Mouse (Mus musculus): ENCODE measurements around the gene Cyth1. TPM values are rescaled to one million over a fixed set of nuclear protein-coding genes. Genes with fewer than 3 reads are reported as not detected.

Gene Cyth1
- polyA plus RNA-seq, 1 experiment from 2014 or later: 16.2 TPM

DNA sequence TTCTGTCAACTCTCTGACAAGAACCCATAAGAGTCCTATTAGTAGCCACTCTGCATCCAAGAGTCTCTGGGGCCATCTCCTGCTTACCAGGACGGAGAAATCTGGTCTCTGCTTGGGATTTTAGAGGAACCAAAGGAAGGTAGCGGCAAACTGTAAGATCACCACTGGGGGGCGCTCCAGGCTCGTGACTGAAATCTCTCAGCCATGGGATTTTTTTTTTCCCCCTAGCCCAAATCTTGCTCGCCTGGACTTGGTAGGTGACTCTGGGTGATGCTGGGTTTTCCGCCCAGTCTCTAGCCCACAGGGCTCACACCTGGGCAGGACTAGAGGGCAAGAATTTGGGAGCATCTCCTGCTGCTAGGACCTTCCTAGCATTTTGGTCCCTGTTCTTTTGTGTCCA, 164.6 kb downstream of the Cyth1 start:
- H3K4me3 ChIP-seq: no peak overlapping the region

DNA sequence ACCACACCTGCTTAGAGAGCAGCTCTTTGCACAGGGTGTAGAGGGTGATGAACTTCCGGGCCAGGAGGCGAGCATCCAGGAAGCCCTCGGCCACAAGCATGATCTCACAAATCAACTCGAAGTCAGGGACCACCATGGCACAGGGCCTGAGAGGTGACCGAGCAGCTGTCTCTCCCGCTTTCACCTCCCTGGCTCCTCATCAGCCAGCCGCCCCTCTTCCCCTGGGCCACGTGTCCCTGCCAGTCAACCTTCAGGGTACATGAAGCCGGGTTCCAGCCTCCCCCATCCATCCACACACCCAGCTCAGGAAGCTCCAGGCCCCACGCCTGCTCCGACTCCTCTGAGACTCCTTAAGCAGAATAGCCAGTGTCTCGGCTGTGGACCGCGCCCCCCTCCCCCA, 166.1 kb downstream of the Cyth1 start:
- Histone ChIP-seq H3K27ac (no peak overlapping the region), H3K9me3 (no peaks in the 10 kb centered on the region), H3K9ac (no peak overlapping the region), H3K4me1 (peaks cover 15% of the 10 kb centered on the region; the same call in 1 of the 2 replicates), H3K27me3 (no peaks in the 10 kb centered on the region), H3K36me3 (no peaks in the 10 kb centered on the region), H3K4me3 (no peak overlapping the region), H3K4me2 (no peak overlapping the region)
- 80% methylated on average over 14 of the region's 14 CpGs for WGBS
- ATAC-seq (ENCODE audit: insufficient number of reproducible peaks, low FRiP score, low TSS enrichment, low read depth): no peak

More for the DNA sequence above, 164.6 kb downstream of the Cyth1 start:
- 8% methylated on average over 6 of the region's 6 CpGs for WGBS
- no peaks in the 10 kb centered on the region for H3K27me3 ChIP-seq
- H3K36me3 ChIP-seq: no peaks in the 10 kb centered on the region
- H3K9me3 ChIP-seq: no peaks in the 10 kb centered on the region
- H3K27ac ChIP-seq: no peak overlapping the region
- peaks cover 15% of the 10 kb centered on the region; the same call in 1 of the 2 replicates for H3K4me1 ChIP-seq
- H3K9ac ChIP-seq: no peak overlapping the region
- H3K4me2 ChIP-seq: no peak overlapping the region
- no peak for ATAC-seq (ENCODE audit: insufficient number of reproducible peaks, low FRiP score, low TSS enrichment, low read depth)

Other genes with a start within 250 kb of the Cyth1 start
- 0.12 and 0.15 TPM in 2 replicates for gene Dnah17, start 118.0 kb downstream of the Cyth1 start, polyA plus RNA-seq (2015; fragmentation: Nextera tagmentation; extraction: Ambion mirVana)
- 21.0 and 21.3 TPM in 2 replicates for gene Usp36, start 41.7 kb upstream of the Cyth1 start, polyA plus RNA-seq (2015; fragmentation: Nextera tagmentation; extraction: Ambion mirVana)
- gene Cep295nl, start 93.9 kb upstream of the Cyth1 start, polyA plus RNA-seq (2015; fragmentation: Nextera tagmentation; extraction: Ambion mirVana): 1.2 and 1.5 TPM in 2 replicates
- 140 and 168 TPM in 2 replicates for gene Timp2, start 107.1 kb upstream of the Cyth1 start, polyA plus RNA-seq (2015; fragmentation: Nextera tagmentation; extraction: Ambion mirVana)
- 8.0 and 11.5 TPM in 2 replicates for gene Lgals3bp, start 153.5 kb upstream of the Cyth1 start, polyA plus RNA-seq (2015; fragmentation: Nextera tagmentation; extraction: Ambion mirVana)
- gene Cant1, start 170.5 kb upstream of the Cyth1 start, polyA plus RNA-seq (2015; fragmentation: Nextera tagmentation; extraction: Ambion mirVana): 29.3 and 30.6 TPM in 2 replicates
- 12.1 and 14.8 TPM in 2 replicates for gene C1qtnf1, start 179.6 kb upstream of the Cyth1 start, polyA plus RNA-seq (2015; fragmentation: Nextera tagmentation; extraction: Ambion mirVana)
- 6.1 and 6.6 TPM in 2 replicates for gene Engase, start 228.2 kb upstream of the Cyth1 start, polyA plus RNA-seq (2015; fragmentation: Nextera tagmentation; extraction: Ambion mirVana)